Mouse (Mus musculus) limb, embryonic 14.5 days (tissue): ENCODE measurements around the gene Rbm5. TPM values are rescaled to one million over a fixed set of nuclear protein-coding genes. Genes with fewer than 3 reads are reported as not detected.

Experiments
- ATAC-seq: fragments of 200-750 bp; cut with Nextera tagmentation; 2 replicates; pipeline ENCODE4 v1.8.0; 2017; ENCODE audit warnings: low read depth, moderate number of reproducible peaks, moderate TSS enrichment; ENCODE audit not compliant: low FRiP score
- DNase-seq: peaks from one replicate; pipeline ENCODE4 v3.0.0-alpha.2; 2015; ENCODE audit warnings: low spot score
- H3K27ac ChIP-seq: fragments of 300-500 bp; sonication (generic); replicated peaks from 2 replicates; pipeline ENCODE4 v1.5.1; 2014; ENCODE audit warnings: low read depth, mild to moderate bottlenecking, low read length, moderate library complexity, mixed read lengths
- H3K27me3 ChIP-seq: fragments of 300-500 bp; sonication (generic); 2 replicates; pipeline ENCODE4 v1.6.1; 2014; ENCODE audit warnings: low read length, mixed read lengths; ENCODE audit not compliant: control insufficient read depth, insufficient read depth
- H3K36me3 ChIP-seq: fragments of 300-500 bp; sonication (generic); 2 replicates; pipeline ENCODE4 v1.6.1; 2014; ENCODE audit warnings: mild to moderate bottlenecking, low read length, moderate library complexity, mixed read lengths; ENCODE audit not compliant: control insufficient read depth, insufficient read depth
- H3K4me1 ChIP-seq: fragments of 300-500 bp; sonication (generic); 2 replicates; pipeline ENCODE4 v1.6.1; 2014; ENCODE audit warnings: antibody characterized with exemption, low read length, mixed read lengths; ENCODE audit not compliant: control insufficient read depth, insufficient read depth
- H3K4me2 ChIP-seq: fragments of 300-500 bp; sonication (generic); replicated peaks from 2 replicates; pipeline ENCODE4 v1.6.1; 2014; ENCODE audit warnings: low read depth, mild to moderate bottlenecking, low read length, moderate library complexity; ENCODE audit not compliant: severe bottlenecking
- H3K4me3 ChIP-seq: fragments of 300-500 bp; sonication (generic); replicated peaks from 2 replicates; pipeline ENCODE4 v1.5.1; 2014; ENCODE audit warnings: low read length
- H3K9ac ChIP-seq: fragments of 300-500 bp; sonication (generic); 2 replicates; pipeline ENCODE4 v1.6.1; 2014; ENCODE audit warnings: mild to moderate bottlenecking, low read depth, low read length, moderate library complexity; ENCODE audit not compliant: severe bottlenecking
- H3K9me3 ChIP-seq: fragments of 300-500 bp; sonication (generic); 2 replicates; pipeline ENCODE4 v1.6.1; 2016; ENCODE audit warnings: low read length; ENCODE audit not compliant: control insufficient read depth
- POLR2A ChIP-seq: fragments of 200-500 bp; IDR thresholded peaks from 2 replicates; pipeline ENCODE4 v1.8.0; 2012; ENCODE audit warnings: inconsistent platforms, mild to moderate bottlenecking, moderate library complexity, borderline replicate concordance; ENCODE audit not compliant: insufficient read depth, insufficient read length; ENCODE audit errors: extremely low read depth
- whole genome bisulfite sequencing: fragments of 180-500 bp; shearing (Covaris S2); extraction: QIAGEN DNeasy Blood & Tissue Kit; methylation state at CpG from one replicate; pipeline ENCODE4 v1.1.7; 2014; 5-methylcytosine and 5-hydroxymethylcytosine counted together
- polyA plus RNA-seq, 2 experiments: library from polyadenylated mRNA; depleted of rRNA in 1 of 2; stranded (reverse) in 1 of 2; unstranded in 1 of 2; fragments of >200 nt; fragmentation: Nextera tagmentation in 1 of 2; extraction: Ambion mirVana in 1 of 2; gene quantifications; 2 replicates each; pipeline versions ENCODE4 v1.2.1 to v1.2.3; 2012 to 2014

Rbm5 gene
- polyA plus RNA-seq, 2 experiments, result 163 to 185 TPM

GRCm38 (mm10) chr9:107768851-107769250, 1.9 kb downstream of the Rbm5 start:
- Histone ChIP-seq H3K4me2 (peak overlapping the region; percentile 60), H3K27me3 (no peaks in the 10 kb centered on the region), H3K9me3 (no peaks in the 10 kb centered on the region), H3K36me3 (peaks cover 63% of the 10 kb centered on the region), H3K27ac (no peak overlapping the region), H3K4me3 (peak overlapping the region; percentile 85), H3K9ac (no peak overlapping the region), H3K4me1 (peaks cover 8% of the 10 kb centered on the region; the same call in 1 of the 2 replicates)
- ATAC-seq (no peak), DNase-seq (no peak)
- 86% methylated on average over 5 of the region's 5 CpGs for WGBS
- no peak for TF ChIP-seq POLR2A

- DNase-seq, result no peak
- Histone ChIP-seq H3K36me3 (peaks cover 93% of the 10 kb centered on the region), H3K9me3 (no peaks in the 10 kb centered on the region), H3K4me3 (no peak overlapping the region), H3K4me2 (no peak overlapping the region), H3K27ac (no peak overlapping the region), H3K9ac (no peak overlapping the region), H3K27me3 (no peaks in the 10 kb centered on the region), H3K4me1 (no peaks in the 10 kb centered on the region)
- ATAC-seq, result no peak
- TF ChIP-seq POLR2A, result no peak
- whole genome bisulfite sequencing, result 94% methylated on average over 6 of the region's 6 CpGs
Observed at GRCm38 (mm10) chr9:107759593-107759992, 11.2 kb downstream of the Rbm5 start.

GRCm38 (mm10) chr9:107750378-107750777, 20.4 kb downstream of the Rbm5 start:
- 88% methylated on average over 5 of the region's 5 CpGs for WGBS
- Histone ChIP-seq H3K27ac (no peak overlapping the region), H3K4me2 (no peak overlapping the region), H3K9me3 (0 out of 2 replicates have a peak, but pooled peaks cover 3% of the 10 kb centered on the region), H3K4me3 (no peak overlapping the region), H3K36me3 (peaks cover 95% of the 10 kb centered on the region), H3K27me3 (no peaks in the 10 kb centered on the region), H3K4me1 (no peaks in the 10 kb centered on the region), H3K9ac (no peak overlapping the region)
- ATAC-seq (no peak), DNase-seq (no peak)
- TF ChIP-seq POLR2A, result no peak

DNA sequence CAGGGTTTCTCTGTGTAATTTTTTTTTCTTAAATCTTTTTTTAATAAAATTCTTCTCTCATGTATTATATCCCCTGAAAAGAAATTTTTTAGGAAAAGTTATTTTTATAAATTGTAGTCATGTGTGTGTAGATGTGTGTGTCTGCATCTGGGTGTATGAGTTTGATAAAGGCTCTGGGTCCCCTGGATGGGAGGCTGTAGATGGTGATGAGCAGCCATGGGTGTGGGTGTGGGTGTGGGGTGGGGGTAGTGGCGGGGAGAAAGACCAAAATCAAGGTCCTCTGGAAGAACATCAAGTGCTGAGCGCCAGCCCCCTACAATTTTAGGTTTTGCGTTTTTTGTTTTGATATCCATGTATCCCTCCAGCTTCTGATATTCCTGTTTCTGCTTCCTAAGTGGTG, 22.7 kb downstream of the Rbm5 start:
- ATAC-seq, result no peak
- 99% methylated on average over 3 of the region's 3 CpGs for WGBS
- 0 out of 2 replicates have a peak, but pooled peaks cover 3% of the 10 kb centered on the region for H3K9me3 ChIP-seq
- no peak for DNase-seq
- no peak overlapping the region for H3K4me3 ChIP-seq
- no peak overlapping the region for H3K4me2 ChIP-seq
- H3K36me3 ChIP-seq, result peaks cover 97% of the 10 kb centered on the region
- H3K27ac ChIP-seq, result no peak overlapping the region
- H3K27me3 ChIP-seq, result no peaks in the 10 kb centered on the region
- no peak for TF ChIP-seq POLR2A
- H3K4me1 ChIP-seq, result no peaks in the 10 kb centered on the region
- H3K9ac ChIP-seq, result no peak overlapping the region

DNA sequence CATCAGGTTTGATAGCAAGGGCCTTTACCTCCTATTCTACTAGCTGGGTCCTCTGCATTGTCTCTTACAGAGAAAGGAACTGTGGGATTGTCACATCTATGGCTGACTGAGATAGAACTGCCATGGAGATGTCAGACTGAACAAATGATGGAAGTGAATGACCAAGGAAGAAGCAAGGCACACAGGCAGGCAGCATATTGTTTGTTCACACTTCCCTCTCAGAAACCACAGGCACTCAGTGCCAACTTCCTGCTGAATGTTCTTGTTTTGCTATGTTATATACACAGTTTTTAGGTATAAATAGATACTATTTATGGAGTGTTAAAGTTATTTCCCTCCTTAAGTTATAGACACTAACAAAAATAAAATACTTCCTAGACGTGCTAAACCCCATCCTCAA, 23.5 kb downstream of the Rbm5 start:
- no peak for ATAC-seq
- no peaks in the 10 kb centered on the region for H3K27me3 ChIP-seq
- H3K4me1 ChIP-seq, result no peaks in the 10 kb centered on the region
- no peak overlapping the region for H3K9ac ChIP-seq
- 94% methylated on average over 1 of the region's 1 CpGs for WGBS
- H3K9me3 ChIP-seq, result 0 out of 2 replicates have a peak, but pooled peaks cover 3% of the 10 kb centered on the region
- H3K27ac ChIP-seq, result no peak overlapping the region
- peaks cover 98% of the 10 kb centered on the region for H3K36me3 ChIP-seq
- no peak overlapping the region for H3K4me3 ChIP-seq
- no peak for TF ChIP-seq POLR2A
- no peak overlapping the region for H3K4me2 ChIP-seq
- DNase-seq, result no peak

DNA sequence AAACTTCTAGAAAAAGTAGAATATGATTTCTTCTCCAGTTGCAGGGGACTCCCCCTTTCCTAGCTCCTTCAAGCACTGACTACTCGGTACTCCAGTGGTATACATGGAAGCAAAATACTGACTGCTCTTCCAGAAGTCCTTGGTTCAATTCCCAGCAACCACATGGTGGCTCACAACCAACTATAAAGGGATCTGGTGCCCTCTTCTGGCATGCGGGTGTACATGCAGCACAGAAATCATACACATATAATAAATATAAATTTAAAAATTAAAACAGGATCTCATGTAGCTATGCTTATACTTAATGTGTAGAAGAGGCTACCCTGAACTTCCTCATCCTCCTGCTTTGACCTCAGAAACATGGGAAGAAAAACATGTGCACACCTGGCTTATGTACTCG, 24.1 kb downstream of the Rbm5 start:
- H3K27ac ChIP-seq, result no peak overlapping the region
- ATAC-seq (no peak), DNase-seq (no peak)
- TF ChIP-seq POLR2A, result no peak
- H3K4me2 ChIP-seq, result no peak overlapping the region
- H3K4me1 ChIP-seq, result no peaks in the 10 kb centered on the region
- H3K9me3 ChIP-seq, result 0 out of 2 replicates have a peak, but pooled peaks cover 3% of the 10 kb centered on the region
- H3K4me3 ChIP-seq, result no peak overlapping the region
- H3K36me3 ChIP-seq, result peaks cover 98% of the 10 kb centered on the region
- 95% methylated on average over 3 of the region's 3 CpGs for WGBS
- no peaks in the 10 kb centered on the region for H3K27me3 ChIP-seq
- H3K9ac ChIP-seq, result no peak overlapping the region
